Mouse (Mus musculus) kidney, adult 2 months (tissue): ENCODE measurements around the gene Colca2.

Source experiments
- CTCF ChIP-seq: fragments of 200-500 bp; conservative IDR thresholded peaks from 2 replicates; pipeline ENCODE4 v1.5.1; 2011; ENCODE audit warnings: low read depth, mild to moderate bottlenecking, control low read depth, low read length, moderate library complexity, mixed read lengths; ENCODE audit not compliant: insufficient read depth, insufficient read length
- POLR2A ChIP-seq: fragments of 200-500 bp; IDR thresholded peaks from one replicate; pipeline ENCODE4 v1.6.1; 2011; ENCODE audit warnings: low read depth, low read length, control low read depth

GRCm38 (mm10) chr9:51292674-51293073, 14.3 kb upstream of the Colca2 start:
- no peak for TF ChIP-seq POLR2A
- peak; percentile 70 for TF ChIP-seq CTCF
